Mouse (Mus musculus): Measurements from ENCODE around the gene Gm16368. TPM values are rescaled to one million over a fixed set of nuclear protein-coding genes. Genes with fewer than 3 reads are reported as not detected.
"Not testable (repeated sequence)": the region's sequence is repeated elsewhere in the genome, so short reads cannot be mapped to it uniquely, and the experiment has no call there.

The Gm16368 gene
- polyA plus RNA-seq (2016; fragmentation: Nextera tagmentation; extraction: Ambion mirVana), result not detected in 2 replicates

- H3K9me3 ChIP-seq; DNase-seq (ENCODE audit: low spot score); H3K4me1 ChIP-seq; H3K4me3 ChIP-seq; H3K27me3 ChIP-seq (replicated peaks; ENCODE audit: low read depth, poor library complexity, severe bottlenecking); H3K27ac ChIP-seq (replicated peaks); H3K36me3 ChIP-seq (replicated peaks): not testable (repeated sequence)
- 81% methylated on average over 1 of the region's 1 CpGs for WGBS
Measured at GRCm38 (mm10) chr12:88083397-88083796, at the start of gene Gm16368. Gm16368 (plus strand) TSS chr12:88083697.

GRCm38 (mm10) chr12:88039062-88039461 is 44.4 kb upstream of the Gm16368 start:
- not testable (repeated sequence) for H3K4me3 ChIP-seq; H3K36me3 ChIP-seq (replicated peaks); DNase-seq (ENCODE audit: low spot score); H3K27me3 ChIP-seq (replicated peaks; ENCODE audit: low read depth, poor library complexity, severe bottlenecking); H3K27ac ChIP-seq (replicated peaks); H3K9me3 ChIP-seq; H3K4me1 ChIP-seq

- not testable (repeated sequence) for H3K4me1 ChIP-seq; H3K4me3 ChIP-seq; H3K36me3 ChIP-seq (replicated peaks); DNase-seq (ENCODE audit: low spot score); H3K9me3 ChIP-seq; H3K27ac ChIP-seq (replicated peaks); H3K27me3 ChIP-seq (replicated peaks; ENCODE audit: low read depth, poor library complexity, severe bottlenecking)
- WGBS, result 90% methylated on average over 1 of the region's 1 CpGs
Measured at GRCm38 (mm10) chr12:88039703-88040102, 43.8 kb upstream of the Gm16368 start.

GRCm38 (mm10) chr12:88045226-88045625 is 38.3 kb upstream of the Gm16368 start:
- not testable (repeated sequence) for H3K9me3 ChIP-seq; DNase-seq (ENCODE audit: low spot score); H3K27me3 ChIP-seq (replicated peaks; ENCODE audit: low read depth, poor library complexity, severe bottlenecking); H3K36me3 ChIP-seq (replicated peaks); H3K27ac ChIP-seq (replicated peaks); H3K4me1 ChIP-seq; H3K4me3 ChIP-seq
- 70% methylated on average over 1 of the region's 1 CpGs for WGBS

Other genes starting within 250 kb of the Gm16368 start
- not detected in 2 replicates for gene Gm2001, start 241.4 kb upstream of the Gm16368 start, polyA plus RNA-seq (2016; fragmentation: Nextera tagmentation; extraction: Ambion mirVana)
- not detected in 2 replicates for gene Gm2016, start 209.6 kb upstream of the Gm16368 start, polyA plus RNA-seq (2016; fragmentation: Nextera tagmentation; extraction: Ambion mirVana)
- gene Gm2022, start 188.3 kb upstream of the Gm16368 start, polyA plus RNA-seq (2016; fragmentation: Nextera tagmentation; extraction: Ambion mirVana), result not detected in 2 replicates
- not detected in 2 replicates for gene Gm2035, start 163.8 kb upstream of the Gm16368 start, polyA plus RNA-seq (2016; fragmentation: Nextera tagmentation; extraction: Ambion mirVana)
- not detected in 2 replicates for gene Gm2042, start 129.6 kb upstream of the Gm16368 start, polyA plus RNA-seq (2016; fragmentation: Nextera tagmentation; extraction: Ambion mirVana)
- gene Gm2075, start 71.8 kb upstream of the Gm16368 start, polyA plus RNA-seq (2016; fragmentation: Nextera tagmentation; extraction: Ambion mirVana), result not detected in 2 replicates
- gene Gm6803, start 64.9 kb upstream of the Gm16368 start, polyA plus RNA-seq (2016; fragmentation: Nextera tagmentation; extraction: Ambion mirVana), result not detected in 2 replicates
- gene Gm2056, start 56.7 kb upstream of the Gm16368 start, polyA plus RNA-seq (2016; fragmentation: Nextera tagmentation; extraction: Ambion mirVana), result not detected in 2 replicates
- not detected in 2 replicates for gene Gm10436, start 98.4 kb downstream of the Gm16368 start, polyA plus RNA-seq (2016; fragmentation: Nextera tagmentation; extraction: Ambion mirVana)
- not detected in 2 replicates for gene Gm8332, start 166.4 kb downstream of the Gm16368 start, polyA plus RNA-seq (2016; fragmentation: Nextera tagmentation; extraction: Ambion mirVana)
- not detected in 2 replicates for gene Gm5662, start 190.8 kb downstream of the Gm16368 start, polyA plus RNA-seq (2016; fragmentation: Nextera tagmentation; extraction: Ambion mirVana)
- gene Gm5039, start 240.3 kb downstream of the Gm16368 start, polyA plus RNA-seq (2016; fragmentation: Nextera tagmentation; extraction: Ambion mirVana), result not detected in 2 replicates